Mouse (Mus musculus) urinary bladder, postnatal 4 days (tissue): ENCODE measurements around the gene Cyb5rl.

Source experiments
- DNase-seq, 2 experiments: peaks; one replicate each; pipeline ENCODE4 v3.0.0; 2021 to 2022; ENCODE audit warnings: low spot score in 2 of 2

Gene Cyb5rl

GRCm38 (mm10) chr4:107061560-107061959, 5.2 kb upstream of the Cyb5rl start:
- no peak for DNase-seq

DNA sequence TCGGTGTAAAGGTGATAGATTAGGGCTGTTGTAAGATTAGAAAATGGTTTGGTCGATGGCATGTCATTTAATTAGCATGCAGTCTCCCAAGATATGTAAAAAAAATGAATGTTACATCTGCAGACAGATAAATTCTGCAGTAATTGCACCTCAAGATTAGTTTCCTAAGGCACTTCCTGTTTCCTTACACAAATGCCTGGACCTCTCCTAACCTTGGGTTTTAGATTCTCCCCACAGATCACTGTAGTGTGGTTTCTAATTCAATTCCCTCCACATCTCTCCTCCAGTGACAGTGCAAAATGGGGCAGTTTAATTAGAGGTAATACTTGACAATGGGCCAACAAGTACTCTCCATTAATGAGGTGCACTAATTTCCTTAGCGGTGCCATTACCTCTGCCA, 3.6 kb upstream of the Cyb5rl start:
- DNase-seq = no peak

GRCm38 (mm10) chr4:107064394-107065098, 2.2 kb upstream of the Cyb5rl start:
- DNase-seq = no peak

GRCm38 (mm10) chr4:107067151-107067840, 508 bp downstream of the Cyb5rl start:
- no peak for DNase-seq

DNA sequence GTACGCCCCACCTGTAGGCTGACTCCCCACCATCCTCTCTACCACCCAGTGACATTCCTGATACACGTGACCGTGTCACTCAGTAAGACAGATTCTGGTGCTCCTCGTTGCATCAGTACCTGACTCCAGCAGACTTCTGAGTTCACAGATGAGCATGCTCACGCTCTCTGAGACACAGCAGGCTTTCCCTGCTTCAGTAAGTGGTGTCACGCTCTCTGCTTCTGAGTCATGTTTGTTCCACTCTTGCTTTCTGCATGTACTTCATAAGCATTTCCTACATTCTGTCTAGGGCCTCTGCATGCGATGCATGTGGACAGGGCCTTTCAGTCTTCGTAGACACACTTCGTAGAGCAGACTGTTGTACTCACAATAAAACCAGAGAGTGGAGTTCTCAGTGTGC, 5.6 kb downstream of the Cyb5rl start:
- DNase-seq = no peak

DNA sequence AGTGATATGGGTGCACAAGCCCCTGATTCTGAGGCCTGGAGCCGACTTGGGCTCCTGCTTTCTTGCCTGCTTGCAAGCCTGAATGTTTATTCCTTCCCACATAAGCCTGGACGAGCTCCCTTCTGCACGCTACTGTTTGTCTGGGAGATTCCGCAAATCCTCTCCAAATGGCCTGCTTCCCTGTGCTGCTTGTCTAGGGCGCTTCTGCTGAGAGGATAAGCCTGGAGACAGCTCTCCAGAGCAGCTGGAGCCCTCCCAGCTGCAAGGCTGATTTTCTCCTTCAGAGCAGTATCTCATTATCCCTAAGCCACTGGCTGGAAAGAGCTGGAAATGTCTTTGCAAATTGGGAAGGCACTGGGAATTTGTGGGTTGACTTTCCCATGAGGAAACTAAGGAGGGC, 8.7 kb downstream of the Cyb5rl start:
- peak in 1 of 2 experiments; percentile 31 for DNase-seq

DNA sequence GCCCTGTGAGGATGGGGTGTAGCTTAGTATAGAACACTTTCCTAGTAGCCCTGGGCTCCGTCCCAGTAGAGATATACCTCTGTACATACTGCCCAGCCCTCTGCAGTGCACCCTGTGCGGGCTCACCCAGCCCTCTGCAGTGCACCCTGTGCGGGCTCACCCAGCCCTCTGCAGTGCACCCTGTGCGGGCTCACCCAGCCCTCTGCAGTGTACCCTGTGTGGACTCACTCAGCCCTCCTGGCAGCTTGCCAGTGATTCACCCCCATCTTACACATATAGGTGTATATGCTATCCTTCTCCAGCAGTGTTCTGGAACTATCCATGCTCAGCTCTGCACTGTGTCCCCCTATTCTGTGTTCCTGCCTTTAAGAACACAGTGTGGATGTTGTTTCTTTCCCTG, 12.1 kb downstream of the Cyb5rl start:
- no peak for DNase-seq

- DNase-seq = no peak
These were observed 12.9 kb downstream of the Cyb5rl start for GRCm38 (mm10) chr4:107079716-107080115.

- no peak for DNase-seq
These were observed 15.4 kb downstream of the Cyb5rl start for GRCm38 (mm10) chr4:107082185-107082584.

DNA sequence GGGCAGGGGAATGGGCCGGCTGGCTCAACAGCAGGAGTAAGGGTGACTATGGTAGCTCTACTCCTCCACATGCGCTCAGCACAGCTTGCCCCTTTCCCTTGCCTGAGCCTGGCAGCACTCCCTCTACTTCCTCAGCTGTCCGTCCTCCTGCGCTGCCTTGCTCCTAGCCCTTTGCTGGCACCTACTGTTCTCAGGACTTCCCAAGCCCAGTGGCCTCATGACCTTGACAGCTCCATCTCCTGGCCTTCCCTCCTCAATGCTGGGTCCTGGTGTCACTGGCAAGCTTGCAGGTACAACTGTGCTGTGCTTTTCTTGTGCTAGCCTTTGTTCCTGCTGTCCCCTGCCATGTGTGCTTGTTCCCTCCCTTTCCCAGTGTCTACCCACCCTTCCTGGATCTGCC, 16.3 kb downstream of the Cyb5rl start:
- no peak for DNase-seq

- no peak for DNase-seq
These were observed 17.6 kb downstream of the Cyb5rl start for GRCm38 (mm10) chr4:107084343-107084742.

DNA sequence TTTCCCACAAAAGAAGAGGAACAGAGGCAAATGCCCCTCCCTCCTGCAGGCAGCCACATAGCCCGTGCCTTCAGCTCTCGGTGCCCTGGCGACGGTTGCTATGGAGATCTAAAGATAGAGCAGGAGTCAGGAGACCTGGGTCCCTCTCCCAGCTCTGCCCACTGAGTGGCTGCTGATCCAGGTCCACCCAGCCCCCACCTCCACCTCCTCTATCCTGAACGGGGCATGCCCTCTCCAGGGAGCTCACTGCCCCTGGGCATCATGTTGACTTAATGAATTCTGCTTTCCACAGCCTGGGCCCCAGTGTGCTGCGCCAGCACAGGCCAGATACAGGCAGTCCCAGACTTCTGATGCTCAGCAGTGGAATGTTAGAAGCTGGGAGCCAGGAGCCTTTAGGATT, 18.1 kb downstream of the Cyb5rl start:
- no peak for DNase-seq

GRCm38 (mm10) chr4:107091696-107092095, 24.9 kb downstream of the Cyb5rl start:
- DNase-seq = no peak

- no peak for DNase-seq
These were observed 27.8 kb downstream of the Cyb5rl start for GRCm38 (mm10) chr4:107094484-107095187.

DNA sequence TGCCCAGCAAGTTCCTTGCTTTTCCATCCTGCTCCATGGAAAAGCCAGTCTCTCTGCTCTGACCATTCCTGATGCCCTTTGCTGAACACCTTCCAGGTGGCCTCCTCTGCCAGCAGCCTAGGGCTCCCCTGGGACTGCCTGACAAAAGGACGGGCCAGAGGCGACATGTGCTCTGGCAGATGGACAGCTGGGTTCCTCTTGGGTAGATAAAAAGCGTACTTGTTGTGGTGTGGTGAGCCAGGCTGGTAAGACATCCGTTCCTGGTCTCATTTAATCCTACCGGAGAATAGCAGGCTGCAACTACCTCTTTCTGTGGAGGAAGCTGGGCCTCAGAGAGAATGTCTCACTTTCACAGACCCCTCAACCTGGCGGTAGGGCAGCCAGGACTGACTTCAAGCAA, 29.3 kb downstream of the Cyb5rl start:
- DNase-seq = no peak

GRCm38 (mm10) chr4:107096841-107097373, 30.1 kb downstream of the Cyb5rl start, which contains the start of gene Cdcp2:
Gene Cdcp2 (plus strand): TSS chr4:107096891.
- DNase-seq = no peak

GRCm38 (mm10) chr4:107097871-107098270, 31.1 kb downstream of the Cyb5rl start:
- no peak for DNase-seq

DNA sequence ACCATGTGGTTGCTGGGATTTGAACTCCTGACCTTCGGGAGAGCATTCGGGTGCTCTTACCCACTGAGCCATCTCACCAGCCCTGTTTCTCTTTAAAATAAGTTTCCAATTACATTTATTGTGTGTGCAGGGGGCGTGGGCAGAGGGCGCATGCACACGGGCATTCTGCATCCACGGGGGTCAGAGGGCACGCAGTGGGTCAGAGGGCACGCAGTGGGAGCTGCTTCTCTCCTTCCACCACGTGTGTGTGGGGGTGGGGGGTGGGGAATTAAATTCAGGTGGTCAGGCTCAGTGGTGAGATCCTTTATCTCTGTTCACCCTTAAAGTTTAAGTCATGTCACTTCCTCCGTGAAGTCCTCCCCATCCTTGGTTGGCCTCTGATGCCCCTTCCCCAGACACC, 31.6 kb downstream of the Cyb5rl start:
- no peak for DNase-seq

- no peak for DNase-seq
These were observed 32.2 kb downstream of the Cyb5rl start for GRCm38 (mm10) chr4:107098791-107099525.

- no peak for DNase-seq
These were observed 35.4 kb downstream of the Cyb5rl start for GRCm38 (mm10) chr4:107102220-107102619.

DNA sequence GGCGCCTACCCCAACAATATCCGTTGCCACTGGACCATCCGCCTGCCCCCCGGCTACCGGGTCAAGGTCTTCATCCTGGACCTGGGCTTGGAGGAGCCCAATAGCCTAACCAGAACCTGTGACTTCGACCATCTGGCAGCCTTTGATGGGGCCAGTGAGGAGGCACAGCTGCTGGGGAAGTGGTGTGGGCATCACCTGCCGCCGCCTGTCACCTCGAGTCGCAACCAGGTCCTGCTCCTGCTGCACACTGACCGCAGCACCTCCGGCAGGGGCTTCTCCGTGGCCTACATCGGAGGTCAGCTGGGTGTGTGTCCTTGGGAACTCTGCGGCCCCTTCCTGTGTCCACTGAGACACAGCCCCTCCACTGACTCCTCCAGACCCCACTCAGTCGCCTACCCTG, 40.0 kb downstream of the Cyb5rl start:
- DNase-seq = no peak

GRCm38 (mm10) chr4:107108291-107108731, 41.5 kb downstream of the Cyb5rl start:
- DNase-seq = no peak
